Mouse (Mus musculus) myocyte (in vitro differentiated cells): ENCODE results near the gene Iqsec3. TPM values are rescaled to one million over a fixed set of nuclear protein-coding genes. Genes with fewer than 3 reads are reported as not detected.

Experiments
- H3K27me3 ChIP-seq: one replicate; pipeline ENCODE4 v1.6.1; 2011; ENCODE audit not compliant: control insufficient read depth, insufficient read depth, insufficient read length
- H3K36me3 ChIP-seq: one replicate; pipeline ENCODE4 v1.6.1; 2011; ENCODE audit not compliant: control insufficient read depth, insufficient read depth
- H3K4me2 ChIP-seq: one replicate; pipeline ENCODE4 v1.6.1; 2011; ENCODE audit warnings: low read depth, control low read depth
- H3K4me3 ChIP-seq: one replicate; pipeline ENCODE4 v1.5.1; 2011; ENCODE audit warnings: mild to moderate bottlenecking, control low read depth, moderate library complexity
- H3K79me2 ChIP-seq: one replicate; pipeline ENCODE4 v1.6.1; 2011; ENCODE audit not compliant: control insufficient read depth, insufficient read depth
- H3ac ChIP-seq: one replicate; pipeline ENCODE4 v1.6.1; 2011; ENCODE audit not compliant: control insufficient read depth, insufficient read length
- CEBPB ChIP-seq: IDR thresholded peaks from 2 replicates; pipeline ENCODE4 v1.6.1; 2011; ENCODE audit warnings: mild to moderate bottlenecking, moderate library complexity; ENCODE audit not compliant: poor library complexity, insufficient read depth, severe bottlenecking
- E2F4 ChIP-seq: IDR thresholded peaks from one replicate; pipeline ENCODE4 v1.6.1; 2011; ENCODE audit warnings: mild to moderate bottlenecking, control low read depth, moderate library complexity; ENCODE audit not compliant: insufficient read depth
- MAX ChIP-seq: IDR thresholded peaks from one replicate; pipeline ENCODE4 v1.6.1; 2011; ENCODE audit warnings: low read depth, mild to moderate bottlenecking, control low read depth
- MYOD1 ChIP-seq, 3 experiments: IDR thresholded peaks; one replicate each; pipeline ENCODE4 v1.6.1; 2011; ENCODE audit warnings: control low read depth in 2 of 3, low read depth in 2 of 3, mild to moderate bottlenecking in 2 of 3, moderate library complexity in 1 of 3; ENCODE audit not compliant: insufficient read length in 2 of 3, control insufficient read depth in 1 of 3
- MYOG ChIP-seq, 3 experiments: IDR thresholded peaks; one replicate each; pipeline ENCODE4 v1.6.1; 2011; ENCODE audit warnings: control low read depth in 2 of 3, low read depth in 2 of 3, mild to moderate bottlenecking in 2 of 3; ENCODE audit not compliant: insufficient read length in 2 of 3, control insufficient read depth in 1 of 3, insufficient read depth in 1 of 3
- POLR2A ChIP-seq: IDR thresholded peaks from one replicate; pipeline ENCODE4 v1.6.1; 2011; ENCODE audit warnings: low read depth, mild to moderate bottlenecking, control low read depth, moderate library complexity; ENCODE audit not compliant: insufficient read length
- POLR2AphosphoS2 ChIP-seq: IDR thresholded peaks from one replicate; pipeline ENCODE4 v1.6.1; 2011; ENCODE audit warnings: low read depth, control low read depth; ENCODE audit not compliant: insufficient read length
- REST ChIP-seq: IDR thresholded peaks from one replicate; pipeline ENCODE4 v1.6.1; 2011; ENCODE audit warnings: mild to moderate bottlenecking, control low read depth, moderate library complexity; ENCODE audit not compliant: insufficient read depth, insufficient read length
- SRF ChIP-seq: IDR thresholded peaks from one replicate; pipeline ENCODE4 v1.6.1; 2011; ENCODE audit warnings: low read depth; ENCODE audit not compliant: control insufficient read depth, insufficient read length
- TCF12 ChIP-seq: IDR thresholded peaks from one replicate; pipeline ENCODE4 v1.6.1; 2011; ENCODE audit warnings: mild to moderate bottlenecking, control low read depth; ENCODE audit not compliant: poor library complexity, insufficient read depth, severe bottlenecking
- TCF3 ChIP-seq: IDR thresholded peaks from one replicate; pipeline ENCODE4 v1.6.1; 2011; ENCODE audit warnings: low read depth, control low read depth; ENCODE audit not compliant: insufficient read length
- USF1 ChIP-seq: IDR thresholded peaks from one replicate; pipeline ENCODE4 v1.6.1; 2011; ENCODE audit warnings: low read depth, mild to moderate bottlenecking, control low read depth, moderate library complexity
- polyA plus RNA-seq: library from polyadenylated mRNA; unstranded; fragments of >200 nt; fragmentation: generic; extraction: Trizol; gene quantifications from one replicate; pipeline ENCODE4 v1.2.1, GENCODE M21; 2012; ENCODE audit warnings: missing spikeins

Gene Iqsec3
- polyA plus RNA-seq, 1 experiment = 0.25 TPM

- Histone ChIP-seq H3K36me3 (no peaks in the 10 kb centered on the region), H3ac (no peak overlapping the region), H3K4me3 (no peak overlapping the region), H3K27me3 (no peaks in the 10 kb centered on the region), H3K4me2 (no peak overlapping the region), H3K79me2 (no peaks in the 10 kb centered on the region)
- no peak for TF ChIP-seq TCF12
- no peak for TF ChIP-seq POLR2AphosphoS2
- TF ChIP-seq USF1 = no peak
- no peak for TF ChIP-seq CEBPB
- no peak for TF ChIP-seq MAX
- no peak for TF ChIP-seq TCF3
- no peak for TF ChIP-seq SRF
- no peak for TF ChIP-seq MYOG (IDR thresholded peaks at IDR 0.05; ENCODE audit: control insufficient read depth in 1 of 3, insufficient read depth in 1 of 3, insufficient read length in 2 of 3, low read depth in 2 of 3)
- no peak for TF ChIP-seq MYOD1 (IDR thresholded peaks at IDR 0.05; ENCODE audit: control insufficient read depth in 1 of 3, insufficient read length in 2 of 3, low read depth in 2 of 3)
- no peak for TF ChIP-seq E2F4
- no peak for TF ChIP-seq POLR2A
- no peak for TF ChIP-seq REST
These were observed 68.2 kb downstream of the Iqsec3 start for GRCm38 (mm10) chr6:121405311-121405710.

- Histone ChIP-seq H3K79me2 (no peaks in the 10 kb centered on the region), H3K4me2 (no peak overlapping the region), H3K4me3 (no peak overlapping the region), H3K27me3 (no peaks in the 10 kb centered on the region), H3K36me3 (no peaks in the 10 kb centered on the region), H3ac (no peak overlapping the region)
- TF ChIP-seq USF1 = no peak
These were observed 70.7 kb downstream of the Iqsec3 start for GRCm38 (mm10) chr6:121402661-121403244.

DNA sequence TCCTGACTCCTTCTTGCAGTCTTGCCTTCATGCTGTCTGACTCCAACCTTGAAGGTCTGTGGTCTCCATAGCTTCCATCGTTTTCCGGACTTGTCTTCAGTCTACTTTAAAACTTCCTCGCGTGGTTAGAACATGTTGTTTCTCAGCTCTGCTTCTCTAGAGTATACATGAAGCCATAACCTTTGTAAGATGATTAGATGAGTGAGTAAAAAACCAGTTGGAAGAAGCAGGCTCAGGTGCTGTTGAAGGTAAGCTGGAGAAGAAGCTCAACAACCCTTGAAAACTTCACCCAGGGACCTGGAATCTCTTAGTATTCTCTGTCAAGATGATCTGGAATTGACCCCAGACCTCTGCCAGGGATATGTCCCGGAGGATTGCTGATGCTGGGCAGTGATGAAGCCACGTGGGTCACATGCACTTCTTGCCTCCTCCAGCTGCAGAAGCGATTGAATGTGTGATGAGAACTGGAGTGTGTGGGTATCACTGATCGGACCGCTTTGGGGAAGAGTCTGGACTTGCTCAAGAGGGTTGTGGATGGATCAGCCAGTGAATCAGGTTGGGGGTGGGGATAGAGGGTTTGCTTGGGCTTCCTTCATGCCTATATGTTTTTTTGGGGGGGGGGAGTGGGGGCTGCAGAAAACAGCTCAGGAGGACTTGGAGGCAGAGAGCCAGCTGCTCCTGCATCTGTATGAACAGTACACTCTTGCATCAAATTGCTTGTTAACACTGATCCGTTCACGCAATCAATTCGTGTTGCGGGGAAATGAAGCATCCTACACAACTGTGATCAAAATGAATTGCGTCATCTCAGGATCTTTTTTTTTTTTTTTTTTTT lies 71.4 kb downstream of the Iqsec3 start:
- Histone ChIP-seq H3K4me3 (no peak overlapping the region), H3K27me3 (no peaks in the 10 kb centered on the region), H3K4me2 (no peak overlapping the region), H3ac (no peak overlapping the region), H3K79me2 (no peaks in the 10 kb centered on the region), H3K36me3 (no peaks in the 10 kb centered on the region)
- TF ChIP-seq MYOG (IDR thresholded peaks at IDR 0.05; ENCODE audit: control insufficient read depth in 1 of 3, insufficient read depth in 1 of 3, insufficient read length in 2 of 3, low read depth in 2 of 3) (no peak), USF1 (no peak), TCF3 (no peak), MYOD1 (IDR thresholded peaks at IDR 0.05; ENCODE audit: control insufficient read depth in 1 of 3, insufficient read length in 2 of 3, low read depth in 2 of 3) (no peak), SRF (no peak), POLR2AphosphoS2 (no peak), CEBPB (no peak), E2F4 (no peak), REST (no peak)

- Histone ChIP-seq H3K4me2 (no peak overlapping the region), H3K27me3 (no peaks in the 10 kb centered on the region), H3K4me3 (no peak overlapping the region), H3K79me2 (no peaks in the 10 kb centered on the region), H3ac (no peak overlapping the region), H3K36me3 (no peaks in the 10 kb centered on the region)
- no peak for TF ChIP-seq TCF3
- TF ChIP-seq SRF = no peak
- TF ChIP-seq POLR2A = no peak
- TF ChIP-seq E2F4 = no peak
These were observed 72.3 kb downstream of the Iqsec3 start for GRCm38 (mm10) chr6:121401140-121401539.

DNA sequence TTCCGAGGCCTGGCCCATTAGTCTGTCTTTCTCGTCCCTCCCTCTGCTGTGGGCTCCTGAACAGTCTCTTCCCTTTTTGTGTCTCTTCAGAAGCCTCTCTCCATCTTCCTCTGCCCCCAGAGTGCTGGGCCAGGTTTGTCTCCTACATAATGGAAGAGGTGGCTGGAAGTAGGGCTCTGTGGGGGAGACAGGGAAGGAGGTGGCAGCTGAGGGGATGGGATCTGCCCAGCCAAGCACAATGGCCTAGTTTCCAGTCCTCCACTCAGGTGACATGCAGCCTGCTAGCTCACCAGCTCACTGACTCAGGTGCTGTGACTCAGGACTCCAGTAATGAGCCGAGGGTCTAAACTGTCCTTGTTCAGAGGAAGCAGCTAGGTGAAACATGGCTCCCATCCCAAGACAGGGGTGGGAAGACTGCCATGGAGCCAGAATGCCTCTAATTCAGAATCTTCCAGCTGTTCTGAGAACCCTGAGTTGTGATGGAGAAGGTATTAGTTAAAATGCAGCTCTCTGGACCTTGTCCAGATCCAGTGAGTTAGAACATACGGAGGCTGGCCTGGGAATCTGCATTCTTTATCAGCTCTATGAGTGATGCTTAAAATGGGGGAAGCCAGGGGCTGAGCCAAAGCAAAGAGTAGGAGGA lies 80.7 kb downstream of the Iqsec3 start:
- Histone ChIP-seq H3ac (no peak overlapping the region), H3K79me2 (no peaks in the 10 kb centered on the region), H3K4me3 (no peak overlapping the region), H3K27me3 (no peaks in the 10 kb centered on the region), H3K36me3 (no peaks in the 10 kb centered on the region), H3K4me2 (no peak overlapping the region)
- TF ChIP-seq REST = no peak
- no peak for TF ChIP-seq CEBPB
- TF ChIP-seq TCF3 = no peak
- TF ChIP-seq MYOG (IDR thresholded peaks at IDR 0.05; ENCODE audit: control insufficient read depth in 1 of 3, insufficient read depth in 1 of 3, insufficient read length in 2 of 3, low read depth in 2 of 3) = no peak
- no peak for TF ChIP-seq POLR2A
- no peak for TF ChIP-seq MAX
- no peak for TF ChIP-seq POLR2AphosphoS2
- no peak for TF ChIP-seq MYOD1 (IDR thresholded peaks at IDR 0.05; ENCODE audit: control insufficient read depth in 1 of 3, insufficient read length in 2 of 3, low read depth in 2 of 3)
- no peak for TF ChIP-seq USF1
- no peak for TF ChIP-seq TCF12
